Mouse (Mus musculus): ENCODE results near the gene Calhm6. TPM values are rescaled to one million over a fixed set of nuclear protein-coding genes. Genes with fewer than 3 reads are reported as not detected.

The Calhm6 gene
- total RNA-seq, 2 experiments from 2014 or later = 0.55 to 0.62 TPM

DNA sequence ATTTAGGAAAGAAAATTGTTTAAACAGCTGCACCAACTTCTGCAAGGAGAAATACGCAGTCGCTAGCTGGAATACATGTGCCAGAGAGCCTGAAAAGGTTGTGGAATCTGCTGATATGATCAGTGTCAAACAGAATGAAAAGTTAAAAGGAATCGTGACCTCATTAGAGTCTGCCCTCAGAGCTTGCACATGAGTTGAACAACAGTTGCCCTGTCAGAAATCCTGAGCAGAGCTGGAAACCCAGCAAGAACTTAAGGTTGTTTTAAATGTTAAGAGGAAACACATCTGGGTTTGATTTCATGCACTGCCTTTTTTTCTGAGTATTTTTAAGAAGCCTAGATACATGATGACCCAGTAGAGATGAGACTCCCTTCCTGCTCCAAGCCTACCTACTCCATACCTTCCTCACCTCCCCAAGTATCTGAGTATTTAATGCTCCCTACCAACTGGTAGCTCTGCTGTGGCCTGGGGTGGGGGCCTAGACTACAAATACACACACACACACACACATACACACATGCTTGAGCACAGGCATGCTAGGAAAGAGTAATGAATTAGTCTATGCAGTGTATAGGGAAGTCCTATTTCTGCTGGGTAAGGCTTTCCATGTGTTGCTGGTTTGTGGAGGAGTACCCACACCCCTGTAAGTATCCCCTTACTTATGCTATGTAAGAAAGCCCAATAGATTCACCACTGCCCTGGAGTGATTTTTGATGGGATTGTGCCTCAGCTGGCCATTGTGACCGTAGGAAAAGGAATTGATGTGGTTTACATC lies 15.6 kb downstream of the Calhm6 start:
- intact Hi-C loops (cut with DNase I) = no loop called here
- DNase-seq (ENCODE audit: low spot score in 2 of 2) = no peak

DNA sequence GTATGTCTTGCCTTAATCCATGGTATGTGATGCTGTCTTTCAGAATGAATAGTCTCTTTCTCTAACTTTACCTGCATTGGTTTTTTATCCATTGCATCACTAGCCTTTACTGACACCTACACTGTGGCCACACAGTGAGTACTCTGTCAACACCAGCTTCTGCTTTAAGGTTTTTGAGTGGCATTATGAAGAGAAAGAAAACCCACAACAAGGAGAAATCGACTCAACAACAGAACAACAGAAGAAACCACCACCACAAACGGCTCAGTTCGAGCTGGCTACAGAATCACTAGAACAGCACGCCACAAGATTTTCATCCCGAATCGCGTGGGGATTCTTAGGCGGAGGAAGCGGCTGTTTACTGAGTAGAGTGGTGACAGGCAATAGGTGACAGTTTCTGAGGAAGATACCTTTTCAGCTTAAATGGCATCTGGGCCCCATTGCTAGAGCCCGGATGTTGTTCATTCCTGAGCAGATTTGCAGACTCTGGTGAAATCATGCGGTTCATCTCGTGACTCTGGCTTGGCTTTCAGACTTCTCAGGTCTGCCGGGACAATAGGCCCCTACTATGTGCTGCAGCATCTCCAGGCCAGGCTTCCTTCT lies 16.8 kb downstream of the Calhm6 start:
- intact Hi-C loops (cut with DNase I) = no loop called here
- no peak for DNase-seq (ENCODE audit: low spot score in 2 of 2)

DNA sequence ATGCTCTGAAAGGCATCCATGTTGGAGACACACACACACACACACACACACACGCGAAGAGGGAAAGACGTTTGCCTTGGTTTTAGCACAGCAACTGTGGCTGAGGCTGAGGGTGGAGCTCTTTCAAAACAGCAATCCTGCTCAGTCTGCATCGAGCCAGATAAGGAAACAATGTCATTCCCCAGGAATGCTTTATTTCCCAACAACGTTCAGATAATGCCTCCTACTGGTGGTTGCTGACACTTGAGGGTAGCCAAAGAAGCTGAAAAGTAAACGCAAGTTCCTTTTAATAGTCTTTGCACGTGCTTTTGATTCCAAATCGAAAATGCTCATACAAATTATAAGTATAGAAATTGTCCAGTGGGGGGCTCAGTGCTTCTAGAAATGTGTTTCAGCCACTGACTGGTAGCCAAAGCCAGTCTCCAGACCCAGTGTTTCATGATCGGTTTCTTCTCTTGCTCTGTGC lies 31.3 kb downstream of the Calhm6 start, which contains the start of gene Calhm5:
Calhm5 (minus strand) TSS at position 102 of the 466 bp plus-strand sequence.
- DNase-seq (ENCODE audit: low spot score in 2 of 2) = peak; percentile 51 to 70
- intact Hi-C loops (cut with DNase I) = loop anchor here (1.0 to 5.0 kb wide), 2 partner anchors 59 to 111 kb away; partner anchors contain the start of genes Dse and Trappc3l

DNA sequence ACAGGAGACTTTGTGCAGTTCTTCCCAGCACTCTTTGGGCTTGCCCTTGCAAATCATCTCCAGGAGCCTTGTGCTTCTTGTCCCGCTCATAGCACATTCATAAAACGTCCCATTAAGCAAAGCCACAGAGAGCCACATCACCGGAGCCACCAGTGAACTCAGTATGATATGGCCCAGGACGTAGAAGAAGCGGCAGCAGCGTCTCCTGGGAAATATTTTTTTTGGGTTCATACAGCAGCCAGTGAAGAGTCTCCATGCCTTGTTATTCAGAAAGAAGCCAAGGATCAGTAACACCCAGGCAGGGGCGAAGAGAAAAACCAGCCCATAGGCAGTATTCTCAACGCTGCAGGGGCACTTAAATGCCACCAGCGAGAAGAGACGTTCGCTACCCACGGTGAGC lies 31.8 kb downstream of the Calhm6 start:
- intact Hi-C loops (cut with DNase I) = loop anchor here (1.0 to 5.0 kb wide), 2 partner anchors 59 to 111 kb away; partner anchors contain the start of genes Dse and Trappc3l
- DNase-seq (ENCODE audit: low spot score in 2 of 2) = peak in 1 of 2 experiments; percentile 8

DNA sequence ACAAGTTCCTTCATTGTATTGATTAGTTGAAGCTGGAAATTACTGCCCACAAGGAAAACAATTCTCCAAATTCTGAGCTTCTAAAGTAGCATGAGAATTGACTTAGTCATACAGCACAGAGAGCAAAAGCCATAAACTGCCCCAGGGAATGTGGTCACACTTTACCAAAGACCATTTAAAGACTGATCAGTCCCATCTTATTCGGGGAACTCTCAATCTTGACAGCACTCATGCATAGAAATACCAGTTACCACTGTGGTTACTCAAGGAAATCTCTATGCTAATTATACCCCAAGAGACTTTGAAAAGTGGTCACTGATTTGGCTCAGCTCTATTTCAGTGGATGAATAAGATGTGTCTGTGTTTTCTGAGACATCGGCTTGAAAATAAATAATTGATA lies 32.6 kb downstream of the Calhm6 start:
- intact Hi-C loops (cut with DNase I) = loop anchor here (5.0 kb wide), 1 partner anchor 58 kb away; the partner anchor contains the start of gene Trappc3l
- DNase-seq (ENCODE audit: low spot score in 2 of 2) = no peak

DNA sequence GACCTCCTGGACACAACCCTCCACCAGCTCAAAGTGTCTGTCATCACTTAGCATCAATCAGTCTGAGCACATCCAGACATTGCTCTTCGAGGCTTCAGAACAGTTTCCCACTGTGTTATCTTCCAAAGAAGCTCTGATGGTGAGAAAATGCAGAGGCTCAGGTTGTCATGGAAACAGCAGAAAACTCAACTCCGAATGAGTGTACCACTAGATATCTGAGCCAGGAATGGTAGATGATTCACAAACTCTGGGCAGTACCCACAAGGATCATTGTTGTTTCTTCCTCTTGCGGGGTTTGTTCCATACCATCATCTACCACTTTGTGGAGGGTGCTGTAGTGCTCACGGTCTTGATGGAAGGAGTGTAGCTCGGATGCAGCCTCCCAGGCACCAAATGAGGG lies 35.9 kb downstream of the Calhm6 start:
- intact Hi-C loops (cut with DNase I) = no loop called here
- peak; percentile 61 to 91 for DNase-seq (ENCODE audit: low spot score in 2 of 2)

DNA sequence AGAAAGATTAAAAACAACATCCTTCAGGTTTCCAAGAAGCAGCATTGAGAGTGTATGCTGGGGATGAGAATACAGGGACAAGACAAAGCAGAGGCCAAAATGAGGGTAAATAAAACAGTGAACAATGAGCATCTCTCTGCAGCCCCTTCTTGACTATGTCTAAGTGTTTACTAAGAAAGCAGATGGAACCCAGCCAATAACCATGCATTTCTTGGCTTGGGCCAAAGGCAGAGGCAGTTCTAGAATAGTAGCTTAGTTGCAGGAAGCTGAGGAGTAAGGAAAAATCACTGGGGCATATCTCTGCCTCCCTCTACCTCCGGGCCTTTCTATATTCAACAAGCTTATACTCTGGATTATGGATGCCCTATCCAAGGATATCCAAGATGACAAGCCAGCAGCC lies 37.3 kb downstream of the Calhm6 start:
- no peak for DNase-seq (ENCODE audit: low spot score in 2 of 2)
- intact Hi-C loops (cut with DNase I) = no loop called here

- no peak for DNase-seq (ENCODE audit: low spot score in 2 of 2)
- intact Hi-C loops (cut with DNase I) = no loop called here
These were observed 38.3 kb downstream of the Calhm6 start for GRCm38 (mm10) chr10:34089517-34089916.

- intact Hi-C loops (cut with DNase I) = no loop called here
- no peak for DNase-seq (ENCODE audit: low spot score in 2 of 2)
These were observed 39.3 kb downstream of the Calhm6 start for GRCm38 (mm10) chr10:34088515-34088914.

- intact Hi-C loops (cut with DNase I) = no loop called here
- DNase-seq (ENCODE audit: low spot score in 2 of 2) = no peak
These were observed 41.3 kb downstream of the Calhm6 start for GRCm38 (mm10) chr10:34086514-34086913.

Other genes starting within 250 kb of the Calhm6 start
- gene Rsph4a, start 222.9 kb downstream of the Calhm6 start, total RNA-seq (2021) = 1 to 10 TPM; 3.1 to 3.6 TPM
- 10 to 100 TPM; 14.9 to 18.5 TPM for gene Zup1, start 176.7 kb downstream of the Calhm6 start, total RNA-seq (2021)
- 100 to 1,000 TPM in 1 of 2 experiments, 10 to 100 TPM in 1; 89.7 to 101 TPM for gene Rwdd1, start 108.4 kb downstream of the Calhm6 start, total RNA-seq (2021)
- gene Trappc3l, start 90.4 kb downstream of the Calhm6 start, total RNA-seq (2021) = under 1 TPM; 0.27 to 0.55 TPM
- not detected for gene Calhm4, start 83.7 kb downstream of the Calhm6 start, total RNA-seq (2021)
- gene Calhm5, start 31.5 kb downstream of the Calhm6 start, total RNA-seq (2021) = 1 to 10 TPM; 2.2 to 2.9 TPM
- 1 to 10 TPM; 5.4 to 6.2 TPM for gene Dse, start 79.7 kb upstream of the Calhm6 start, total RNA-seq (2021)
- gene Tspyl1, start 154.2 kb upstream of the Calhm6 start, total RNA-seq (2021) = 100 to 1,000 TPM; 151 to 153 TPM
- gene Tspyl4, start 169.5 kb upstream of the Calhm6 start, total RNA-seq (2021) = 100 to 1,000 TPM; 369 to 379 TPM

Measured in left cerebral cortex, postnatal 25 days (tissue).